Mouse (Mus musculus) bone marrow macrophage, adult 2 months (primary cell): ENCODE results near the gene Map3k19.

Source experiments
- CTCF ChIP-seq: IDR thresholded peaks from 2 replicates; pipeline ENCODE4 v1.5.1; 2012; ENCODE audit warnings: low read depth, mild to moderate bottlenecking, low read length, moderate library complexity
- POLR2A ChIP-seq: IDR thresholded peaks from 2 replicates; pipeline ENCODE4 v1.6.1; 2012; ENCODE audit warnings: mild to moderate bottlenecking, low read depth, low read length, borderline replicate concordance

GRCm38 (mm10) chr1:127773198-127773802, 81.5 kb downstream of the Map3k19 start:
- TF ChIP-seq POLR2A: no peak
- no peak for TF ChIP-seq CTCF
